Mouse (Mus musculus) T-helper 1 cell (primary cell): ENCODE results near the gene Ldhd.

ENCODE experiments used
- in situ Hi-C: fragments of 300-600 bp; cut with MboI, MseI; formaldehyde crosslinking; loops from one replicate; pipeline ENCODE4 v1.15.1; 2025; ENCODE audit warnings: high pct_unique_total_duplicates

Gene Ldhd

DNA sequence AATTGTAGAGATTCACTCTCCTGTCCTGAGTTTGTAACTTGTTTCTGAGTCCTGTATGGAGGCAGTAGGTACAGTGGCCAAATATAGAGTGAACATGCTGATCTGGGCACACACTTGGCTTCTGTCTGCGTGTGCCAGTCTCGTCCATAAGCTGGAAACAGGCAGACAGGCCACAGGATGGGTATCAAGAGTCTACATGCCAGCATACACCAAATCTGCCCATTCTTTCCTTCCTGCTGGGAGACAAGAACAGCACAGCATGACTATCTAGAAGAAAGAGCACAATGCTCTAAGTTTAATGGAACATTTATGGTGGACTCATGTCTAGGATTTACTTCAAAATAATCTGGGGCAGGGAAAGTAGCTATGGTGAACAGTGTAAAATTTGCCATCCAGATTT, 35.2 kb downstream of the Ldhd start:
- in situ Hi-C loops, result loop anchor here (5.0 kb wide), 1 partner anchor 68 kb away; no protein-coding TSS in a partner anchor

- in situ Hi-C loops, result loop anchor here (5.0 kb wide), 1 partner anchor 67 kb away; no protein-coding TSS in a partner anchor
These were observed 35.9 kb downstream of the Ldhd start for GRCm38 (mm10) chr8:111594044-111594840.

DNA sequence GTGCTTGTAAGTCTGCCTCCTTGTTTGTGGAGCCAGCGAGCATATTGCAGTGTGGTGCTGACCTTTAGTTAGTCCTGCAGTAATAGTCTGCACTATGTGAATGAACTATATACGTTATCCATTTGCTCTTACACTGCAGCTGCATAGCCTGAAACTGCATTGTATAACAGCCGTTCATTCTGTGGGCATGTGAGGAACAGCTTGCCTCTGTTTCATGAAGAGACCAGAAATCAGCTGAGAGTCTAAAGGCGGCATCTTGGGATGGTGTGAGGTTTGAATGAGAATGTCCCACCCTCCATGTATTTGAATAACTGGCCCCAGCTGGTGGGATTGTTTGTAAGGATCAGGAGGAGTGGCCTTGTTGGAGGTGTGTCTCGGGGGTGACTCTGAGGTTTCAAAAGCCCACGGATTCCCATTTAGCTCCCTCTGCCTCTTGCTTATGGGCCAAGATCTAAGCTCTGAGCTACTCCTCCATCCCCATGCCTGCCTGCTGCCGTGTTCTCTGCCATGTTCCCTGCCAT, 37.7 kb downstream of the Ldhd start:
- in situ Hi-C loops, result loop anchor here (5.0 kb wide), 1 partner anchor 65 kb away; no protein-coding TSS in a partner anchor

DNA sequence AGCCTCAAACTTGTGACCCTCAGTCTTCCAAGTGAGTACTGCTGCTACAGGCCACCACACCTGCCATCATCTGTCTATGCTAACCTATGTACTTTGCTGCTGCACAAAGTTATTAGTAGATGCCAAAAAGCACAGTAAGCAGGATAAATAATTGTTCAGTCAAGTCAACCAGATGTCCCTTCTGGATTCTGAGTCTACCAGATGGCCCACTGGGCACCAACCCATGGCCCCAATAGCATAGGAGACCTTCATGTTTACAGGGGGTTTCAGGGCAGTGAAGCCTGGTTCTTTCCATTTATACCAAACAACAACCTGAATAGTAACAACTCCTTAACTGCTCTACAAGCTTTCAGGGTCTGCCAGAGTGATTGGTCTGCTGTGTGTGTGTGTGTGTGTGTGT, 39.0 kb downstream of the Ldhd start:
- in situ Hi-C loops, result loop anchor here (5.0 kb wide), 1 partner anchor 64 kb away; no protein-coding TSS in a partner anchor

- in situ Hi-C loops, result loop anchor here (5.0 kb wide), 1 partner anchor 63 kb away; no protein-coding TSS in a partner anchor
These were observed 40.0 kb downstream of the Ldhd start for GRCm38 (mm10) chr8:111590214-111590613.

DNA sequence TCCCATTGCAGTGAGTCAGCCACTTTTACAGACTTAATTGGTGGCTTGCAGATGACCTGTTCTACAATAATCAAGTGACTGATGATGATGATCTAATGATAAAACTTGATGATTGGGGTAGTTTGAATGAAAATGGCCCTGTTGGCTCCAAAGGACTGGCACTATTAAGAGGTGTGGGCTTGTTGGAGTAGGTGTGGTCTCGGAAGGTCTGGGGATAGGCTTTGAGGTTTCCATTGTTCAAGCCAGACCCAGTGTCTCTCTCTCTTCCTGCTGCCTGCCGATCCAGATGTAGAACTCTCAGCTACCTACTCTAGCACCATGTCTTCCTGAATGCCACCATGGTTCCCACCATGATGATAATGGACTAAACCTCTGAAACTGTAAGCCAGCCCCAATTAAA, 41.8 kb downstream of the Ldhd start:
- in situ Hi-C loops, result no loop called here

DNA sequence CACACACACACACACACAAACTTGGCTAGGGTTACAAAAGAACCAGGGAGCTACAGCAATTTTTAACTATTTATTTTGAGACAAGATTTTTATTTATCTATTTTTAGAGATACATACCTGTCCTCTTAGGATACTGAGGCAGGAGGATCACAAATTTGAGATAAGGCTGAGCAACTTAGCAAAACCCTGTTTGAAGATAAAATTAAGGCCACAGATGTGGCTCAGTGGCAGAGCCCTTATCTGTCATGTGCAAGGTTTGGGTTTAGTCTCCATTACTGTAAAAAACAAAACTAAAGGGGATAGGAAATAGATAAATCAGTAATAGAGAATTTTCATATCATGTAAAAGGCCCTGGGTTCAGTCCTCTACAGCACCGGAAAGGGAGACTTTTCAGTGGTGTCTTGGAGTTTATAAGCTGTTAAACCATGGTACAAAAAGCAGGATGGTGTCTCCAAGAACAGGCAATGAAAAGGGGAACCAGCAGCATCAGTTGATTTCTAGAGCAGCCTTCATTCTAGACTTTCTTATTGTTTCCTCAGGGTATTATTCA, 42.6 kb downstream of the Ldhd start:
- in situ Hi-C loops, result no loop called here

GRCm38 (mm10) chr8:111584946-111585345, 45.2 kb downstream of the Ldhd start:
- in situ Hi-C loops, result no loop called here

- in situ Hi-C loops, result no loop called here
These were observed 47.8 kb downstream of the Ldhd start for GRCm38 (mm10) chr8:111582386-111582785.

DNA sequence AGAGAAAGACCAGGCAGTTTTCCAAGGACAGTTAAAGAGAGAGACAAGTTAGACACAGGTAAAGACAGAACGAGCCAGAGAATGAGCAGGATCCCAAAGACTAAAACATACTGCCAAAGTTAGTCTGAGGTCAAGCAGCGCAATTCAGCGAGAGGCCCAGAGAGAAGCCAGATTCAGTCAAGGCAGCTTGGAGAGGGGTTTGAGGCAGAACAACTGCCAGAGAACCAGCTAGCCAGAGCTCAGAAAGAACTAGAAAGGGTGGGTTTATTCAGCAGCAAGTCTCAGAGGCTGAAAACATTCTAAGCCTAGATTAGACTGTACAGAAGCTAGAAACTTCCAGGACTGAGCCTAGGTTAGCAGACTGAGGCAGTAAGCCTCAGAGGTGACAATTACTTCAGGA, 49.9 kb downstream of the Ldhd start:
- in situ Hi-C loops, result no loop called here

DNA sequence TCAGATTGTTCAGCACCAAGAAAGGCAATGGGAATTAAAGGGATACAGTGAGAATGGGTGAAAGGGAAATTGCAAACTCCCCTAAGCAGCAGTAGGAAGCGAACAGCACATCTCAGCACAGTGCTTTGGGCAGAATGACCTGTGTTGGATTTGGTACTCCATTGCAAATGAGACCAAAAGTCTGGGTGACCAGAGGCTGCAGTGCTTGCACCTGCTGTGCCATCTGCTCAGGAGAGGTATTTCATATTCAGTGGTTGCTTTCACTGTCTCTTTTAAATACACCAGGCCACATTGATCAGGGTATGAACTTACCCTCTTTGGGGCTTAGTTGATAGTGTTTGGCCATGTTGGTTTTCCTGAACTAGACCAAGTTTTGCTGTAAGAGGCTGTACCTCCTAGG, 50.9 kb downstream of the Ldhd start:
- in situ Hi-C loops, result no loop called here

DNA sequence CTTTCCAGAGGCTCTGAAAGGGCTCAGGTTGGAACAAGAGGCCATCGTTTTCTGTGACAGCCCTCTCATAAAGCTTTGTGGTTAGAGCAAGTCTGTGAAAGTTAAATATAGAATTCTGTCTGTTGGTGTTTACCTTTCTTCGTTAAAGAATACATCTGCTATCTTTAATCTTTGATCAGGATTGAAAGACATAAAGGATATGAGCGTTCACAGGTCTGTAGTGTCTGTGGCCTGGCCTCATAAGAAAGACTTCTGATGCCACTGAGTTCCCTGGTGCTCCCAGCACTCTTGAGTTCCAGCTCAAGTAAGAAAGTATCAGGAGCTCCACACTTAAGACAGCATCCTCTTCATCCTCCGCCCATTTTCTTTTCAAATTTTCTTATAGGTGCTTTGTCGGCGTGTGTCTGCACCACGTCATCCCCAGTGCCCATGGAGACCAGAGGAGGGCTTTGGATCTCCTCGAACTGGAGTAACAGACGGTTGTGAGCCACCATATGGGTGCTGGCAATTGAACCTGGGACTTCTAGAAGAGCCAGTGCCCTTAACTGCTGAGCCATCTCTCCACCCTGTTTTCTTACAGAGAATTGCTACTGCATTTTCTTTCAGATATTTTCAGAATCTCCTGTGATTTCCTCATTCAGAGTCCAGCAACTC, 52.2 kb downstream of the Ldhd start:
- in situ Hi-C loops, result no loop called here

DNA sequence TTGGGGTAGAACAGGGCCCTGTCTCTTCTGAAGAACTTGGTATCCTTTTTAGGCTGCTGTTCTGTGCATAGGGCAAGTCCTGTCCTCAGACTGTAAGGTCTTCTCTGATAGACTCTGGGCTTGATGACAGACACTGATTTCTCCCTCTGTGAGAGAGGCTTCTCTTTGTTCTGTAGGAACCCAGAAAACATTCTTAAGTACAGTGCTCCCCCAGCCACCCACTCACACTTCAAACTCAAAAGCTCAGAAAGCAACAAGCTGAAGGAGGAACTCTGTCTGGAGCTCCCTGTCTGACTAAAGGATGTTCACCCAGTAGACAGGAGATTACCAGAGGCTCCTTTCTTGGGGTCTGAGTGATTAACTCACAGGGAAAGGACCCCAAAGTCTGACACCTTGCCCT, 53.7 kb downstream of the Ldhd start:
- in situ Hi-C loops, result no loop called here

DNA sequence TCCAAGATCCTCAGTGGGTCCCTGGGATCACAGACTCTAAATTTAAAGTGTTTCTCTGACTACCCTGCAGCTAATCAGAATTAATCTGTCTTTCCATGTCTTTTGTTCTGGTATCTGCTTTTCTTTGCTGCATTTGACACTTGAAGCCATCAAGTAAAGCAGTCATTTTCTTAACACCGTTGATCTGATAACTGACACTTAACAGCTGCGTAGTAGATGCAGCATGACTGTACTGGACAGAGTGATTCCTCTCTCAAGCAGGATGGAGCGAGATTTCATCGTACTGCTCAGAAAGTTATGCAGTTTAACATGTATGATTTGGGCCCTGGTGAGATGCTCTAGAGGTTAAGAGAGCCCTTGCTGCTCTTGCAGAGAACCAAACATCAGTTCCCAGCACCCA, 54.7 kb downstream of the Ldhd start:
- in situ Hi-C loops, result no loop called here

DNA sequence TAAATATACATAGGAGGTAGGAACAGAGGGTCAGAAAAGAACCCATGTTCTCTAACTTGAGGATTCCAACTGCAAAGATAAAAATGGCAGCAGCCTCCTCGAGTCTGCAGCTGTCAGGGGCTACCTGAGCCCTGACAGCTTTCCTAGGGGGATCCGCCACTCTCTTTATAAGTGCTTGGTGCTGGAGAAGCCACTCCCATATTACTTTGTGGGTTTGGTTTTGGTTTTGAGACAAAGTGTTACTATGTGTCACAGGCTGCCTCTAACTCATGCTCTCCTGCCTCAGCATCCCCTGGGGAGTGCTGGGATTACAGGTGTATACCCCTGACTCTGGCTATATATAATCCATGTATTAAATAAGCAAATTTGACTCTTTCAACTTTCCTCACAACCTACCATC, 56.2 kb downstream of the Ldhd start:
- in situ Hi-C loops, result no loop called here
